Mouse (Mus musculus) neural tube, embryonic 11.5 days (tissue): Measurements from ENCODE around the gene Traf4. TPM values are rescaled to one million over a fixed set of nuclear protein-coding genes. Genes with fewer than 3 reads are reported as not detected.

Experiments
- ATAC-seq: fragments of 200-750 bp; cut with Nextera tagmentation; 2 replicates; pipeline ENCODE4 v1.8.0; 2017; ENCODE audit warnings: moderate number of reproducible peaks, mild to moderate bottlenecking, moderate TSS enrichment, moderate library complexity; ENCODE audit not compliant: insufficient read depth, low FRiP score, low TSS enrichment
- DNase-seq: peaks from one replicate; pipeline ENCODE4 v3.0.0-alpha.2; 2015; ENCODE audit warnings: low spot score
- H3K27ac ChIP-seq: fragments of 300-500 bp; sonication (generic); 2 replicates; pipeline ENCODE4 v1.5.1; 2014; ENCODE audit warnings: low read depth, mild to moderate bottlenecking, low read length
- H3K27me3 ChIP-seq: fragments of 300-500 bp; sonication (generic); 2 replicates; pipeline ENCODE4 v1.6.1; 2014; ENCODE audit warnings: mild to moderate bottlenecking, low read length, mixed read lengths; ENCODE audit not compliant: control insufficient read depth, insufficient read depth
- H3K36me3 ChIP-seq: fragments of 300-500 bp; sonication (generic); 2 replicates; pipeline ENCODE4 v1.6.1; 2014; ENCODE audit warnings: mild to moderate bottlenecking, low read length, moderate library complexity, mixed read lengths; ENCODE audit not compliant: control insufficient read depth, insufficient read depth
- H3K4me1 ChIP-seq: fragments of 300-500 bp; sonication (generic); 2 replicates; pipeline ENCODE4 v1.6.1; 2014; ENCODE audit warnings: low read length, mixed read lengths; ENCODE audit not compliant: control insufficient read depth, insufficient read depth
- H3K4me2 ChIP-seq: fragments of 300-500 bp; sonication (generic); 2 replicates; pipeline ENCODE4 v1.6.1; 2014; ENCODE audit warnings: low read depth, mild to moderate bottlenecking, moderate library complexity
- H3K4me3 ChIP-seq: fragments of 300-500 bp; sonication (generic); 2 replicates; pipeline ENCODE4 v1.5.1; 2014; ENCODE audit warnings: low read depth, low read length
- H3K9ac ChIP-seq: fragments of 300-500 bp; sonication (generic); 2 replicates; pipeline ENCODE4 v1.6.1; 2014; ENCODE audit warnings: mild to moderate bottlenecking, low read length
- H3K9me3 ChIP-seq: fragments of 300-500 bp; sonication (generic); 2 replicates; pipeline ENCODE4 v1.6.1; 2016; ENCODE audit warnings: low read length; ENCODE audit not compliant: control insufficient read depth
- WGBS: fragments of 180-500 bp; shearing (Covaris S2); extraction: QIAGEN DNeasy Blood & Tissue Kit; methylation state at CpG from one replicate; pipeline ENCODE4 v1.1.7; 2014; 5-methylcytosine and 5-hydroxymethylcytosine counted together
- polyA plus RNA-seq: library from polyadenylated mRNA; unstranded; fragments of >200 nt; fragmentation: Nextera tagmentation; extraction: Ambion mirVana; gene quantifications from 2 replicates; pipeline ENCODE4 v1.2.1, GENCODE M21; 2014

Traf4 gene
- polyA plus RNA-seq, 1 experiment from 2014 or later: 124 TPM

DNA sequence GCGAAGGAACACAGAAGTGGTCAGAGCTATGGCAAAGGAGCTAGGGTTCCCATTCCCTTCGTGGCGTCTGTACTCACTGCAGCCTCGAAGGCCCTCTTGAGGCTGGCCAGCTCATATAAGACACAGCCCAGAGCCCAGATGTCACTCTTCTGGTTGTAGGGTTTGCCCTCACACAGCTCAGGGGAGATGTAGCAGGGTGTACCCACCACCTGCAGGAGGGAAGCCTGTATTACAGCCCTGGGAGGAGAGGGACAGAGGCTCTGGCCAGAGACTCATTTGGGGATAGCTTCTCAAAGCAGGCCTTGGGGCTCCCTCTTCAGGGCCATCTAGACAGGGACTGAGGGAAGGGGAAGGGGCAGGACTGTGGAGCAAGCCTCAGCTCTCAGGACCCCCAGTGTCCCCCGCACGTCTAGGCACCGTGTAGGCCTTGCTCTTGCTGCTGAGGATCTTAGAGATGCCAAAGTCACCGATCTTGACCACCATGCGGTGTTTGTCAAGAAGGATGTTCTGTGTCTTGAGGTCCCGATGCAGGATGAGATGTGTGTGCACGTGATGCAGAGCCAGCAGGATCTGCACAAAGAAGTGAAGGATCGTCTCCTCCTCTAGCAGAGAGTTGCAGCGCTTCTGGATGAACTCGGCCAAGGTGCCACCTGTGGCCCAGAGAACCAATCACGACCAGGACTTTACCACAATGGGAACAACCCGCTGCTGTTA lies 6.8 kb upstream of the Traf4 start:
- no peaks in the 10 kb centered on the region for H3K9me3 ChIP-seq
- H3K4me1 ChIP-seq: 0 out of 2 replicates have a peak, but pooled peaks cover under 1% of the 10 kb centered on the region
- no peak overlapping the region for H3K4me2 ChIP-seq
- DNase-seq (no peak), ATAC-seq (no peak)
- H3K27me3 ChIP-seq: no peaks in the 10 kb centered on the region
- WGBS: 81% methylated on average over 16 of the region's 16 CpGs
- no peak overlapping the region for H3K27ac ChIP-seq
- H3K4me3 ChIP-seq: no peak overlapping the region
- no peak overlapping the region for H3K9ac ChIP-seq
- H3K36me3 ChIP-seq: no peaks in the 10 kb centered on the region; the same call in 1 of the 2 replicates

GRCm38 (mm10) chr11:78171328-78171727 lies 5.9 kb upstream of the Traf4 start:
- ATAC-seq (no peak), DNase-seq (no peak)
- H3K36me3 ChIP-seq: no peaks in the 10 kb centered on the region; the same call in 1 of the 2 replicates
- no peak overlapping the region for H3K4me2 ChIP-seq
- no peaks in the 10 kb centered on the region for H3K27me3 ChIP-seq
- no peaks in the 10 kb centered on the region for H3K9me3 ChIP-seq
- no peak overlapping the region for H3K9ac ChIP-seq
- 78% methylated on average over 4 of the region's 4 CpGs for WGBS
- H3K4me3 ChIP-seq: no peak overlapping the region
- H3K27ac ChIP-seq: no peak overlapping the region
- H3K4me1 ChIP-seq: no peaks in the 10 kb centered on the region

DNA sequence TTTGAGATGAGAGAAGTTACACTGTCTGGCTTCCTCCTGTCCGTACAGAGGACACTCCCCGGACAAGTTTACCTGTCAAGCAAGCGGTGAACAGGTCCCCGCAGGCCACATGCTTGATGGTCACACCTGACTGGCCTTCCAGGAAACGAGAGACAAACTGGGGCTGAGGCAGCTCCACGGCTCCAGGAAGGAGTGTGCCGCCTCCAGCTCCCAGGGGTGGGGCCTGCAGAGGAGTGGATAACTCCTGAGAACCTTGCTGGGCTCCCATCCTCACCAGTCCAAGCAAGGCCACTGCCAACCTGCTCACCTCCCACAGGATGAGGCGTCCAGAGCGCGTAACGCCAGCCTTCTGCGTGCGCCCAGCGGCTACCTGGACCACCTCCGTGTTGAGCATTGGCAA lies 4.9 kb upstream of the Traf4 start:
- H3K9me3 ChIP-seq: no peaks in the 10 kb centered on the region

GRCm38 (mm10) chr11:78168541-78169468 lies 3.4 kb upstream of the Traf4 start:
- H3K4me3 ChIP-seq: no peak overlapping the region
- no peak overlapping the region for H3K27ac ChIP-seq
- WGBS: 62% methylated on average over 19 of the region's 19 CpGs
- H3K9me3 ChIP-seq: no peaks in the 10 kb centered on the region
- DNase-seq (no peak), ATAC-seq (no peak)
- H3K4me1 ChIP-seq: peaks cover 8% of the 10 kb centered on the region; the same call in 1 of the 2 replicates
- no peaks in the 10 kb centered on the region for H3K27me3 ChIP-seq
- no peak overlapping the region for H3K9ac ChIP-seq
- H3K36me3 ChIP-seq: no peaks in the 10 kb centered on the region; the same call in 1 of the 2 replicates
- no peak overlapping the region for H3K4me2 ChIP-seq

More for the DNA sequence above, 4.9 kb upstream of the Traf4 start:
- Histone ChIP-seq H3K4me2 (no peak overlapping the region), H3K4me3 (no peak overlapping the region), H3K27ac (no peak overlapping the region), H3K36me3 (no peaks in the 10 kb centered on the region; the same call in 1 of the 2 replicates), H3K9ac (no peak overlapping the region), H3K27me3 (no peaks in the 10 kb centered on the region), H3K4me1 (peaks cover 7% of the 10 kb centered on the region; the same call in 1 of the 2 replicates)
- 94% methylated on average over 15 of the region's 15 CpGs for WGBS
- DNase-seq (no peak), ATAC-seq (no peak)

- Histone ChIP-seq H3K4me3 (no peak overlapping the region), H3K4me2 (no peak overlapping the region), H3K4me1 (peaks cover 21% of the 10 kb centered on the region), H3K36me3 (peaks cover 2% of the 10 kb centered on the region; the same call in 1 of the 2 replicates), H3K27me3 (no peaks in the 10 kb centered on the region), H3K9me3 (no peaks in the 10 kb centered on the region), H3K27ac (no peak overlapping the region), H3K9ac (no peak overlapping the region)
- WGBS: 88% methylated on average over 14 of the region's 14 CpGs
- DNase-seq: no peak
- no peak for ATAC-seq
These were observed 2.0 kb upstream of the Traf4 start for GRCm38 (mm10) chr11:78167257-78167959.

DNA sequence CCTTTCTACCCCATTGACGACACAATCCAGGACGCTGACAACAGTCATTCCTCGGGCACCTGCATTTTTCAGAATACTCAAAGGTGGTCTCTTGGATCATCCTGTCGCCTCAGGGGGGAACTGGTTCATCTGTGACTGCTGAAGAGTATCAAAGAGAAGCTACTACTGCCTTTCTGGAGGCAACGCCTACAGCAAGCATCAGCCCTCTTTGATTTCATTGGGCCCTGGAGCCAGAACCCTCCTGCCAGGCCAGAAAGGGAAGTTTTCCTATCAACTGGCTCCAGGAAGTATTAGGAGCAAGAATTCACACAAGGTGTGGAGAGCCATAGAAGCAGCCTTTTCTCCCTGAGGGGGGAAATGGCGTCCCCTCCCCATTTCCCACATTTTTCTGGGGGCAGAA lies 1.3 kb upstream of the Traf4 start:
- H3K27me3 ChIP-seq: no peaks in the 10 kb centered on the region
- WGBS: 73% methylated on average over 6 of the region's 6 CpGs
- peaks cover 8% of the 10 kb centered on the region for H3K36me3 ChIP-seq
- H3K27ac ChIP-seq: no peak overlapping the region
- DNase-seq (no peak), ATAC-seq (no peak)
- no peak overlapping the region for H3K4me3 ChIP-seq
- no peak overlapping the region for H3K4me2 ChIP-seq
- no peaks in the 10 kb centered on the region for H3K9me3 ChIP-seq
- H3K4me1 ChIP-seq: peaks cover 28% of the 10 kb centered on the region
- H3K9ac ChIP-seq: no peak overlapping the region

DNA sequence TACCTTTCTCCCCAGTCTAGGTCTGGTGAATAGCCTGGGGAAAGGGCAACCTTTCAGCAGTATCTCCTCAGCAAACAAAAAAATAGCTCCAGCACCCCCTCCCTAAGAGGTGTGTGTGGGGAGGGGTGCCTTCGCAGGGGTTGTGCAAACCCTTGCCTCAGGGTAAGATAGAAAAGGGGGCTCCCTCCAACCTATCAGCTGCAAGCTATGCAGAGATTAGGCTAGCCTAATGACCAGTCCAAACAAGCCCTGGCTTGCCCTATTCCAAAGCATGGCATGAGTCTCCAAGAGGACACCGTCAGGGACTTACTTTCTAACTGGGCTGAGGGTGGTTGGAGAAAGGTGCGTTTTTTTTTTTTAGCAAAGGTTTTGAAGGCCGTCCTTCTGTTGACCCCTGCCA lies 772 bp upstream of the Traf4 start:
- Histone ChIP-seq H3K9ac (peak overlapping the region; percentile 93; the same call in 1 of the 2 replicates), H3K4me3 (peak overlapping the region; percentile 84; the same call in 1 of the 2 replicates)

DNA sequence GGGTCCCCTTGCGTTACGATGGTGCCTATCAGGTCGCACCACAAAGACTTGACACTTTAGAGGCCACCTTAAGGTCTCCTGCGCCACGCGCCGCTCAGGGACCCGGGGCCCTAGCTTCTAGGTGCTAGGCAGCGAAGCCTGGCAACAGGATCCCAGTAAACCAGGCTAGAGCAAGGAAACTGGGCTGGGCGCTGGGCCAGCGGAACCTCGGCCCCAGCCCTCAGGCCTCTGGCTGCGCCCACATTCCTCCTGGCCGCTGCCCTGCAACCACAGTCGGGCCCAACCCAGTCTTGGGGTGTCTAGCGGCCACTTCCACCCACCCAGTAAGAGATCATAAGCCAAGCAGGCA lies 346 bp upstream of the Traf4 start:
- Histone ChIP-seq H3K4me3 (peak overlapping the region; percentile 84), H3K27me3 (no peaks in the 10 kb centered on the region), H3K9ac (peak overlapping the region; percentile 93), H3K27ac (peak overlapping the region; percentile 99; the same call in 1 of the 2 replicates), H3K9me3 (no peaks in the 10 kb centered on the region), H3K36me3 (peaks cover 13% of the 10 kb centered on the region), H3K4me1 (peaks cover 28% of the 10 kb centered on the region), H3K4me2 (peak overlapping the region; percentile 89)
- ATAC-seq (no peak), DNase-seq (no peak)
- WGBS: 4% methylated on average over 16 of the region's 16 CpGs

More for the DNA sequence above, 772 bp upstream of the Traf4 start:
- no peak overlapping the region; the same call in 1 of the 2 replicates for H3K27ac ChIP-seq
- H3K9me3 ChIP-seq: no peaks in the 10 kb centered on the region
- no peaks in the 10 kb centered on the region for H3K27me3 ChIP-seq
- WGBS: 53% methylated on average over 4 of the region's 4 CpGs
- ATAC-seq (no peak), DNase-seq (no peak)
- peaks cover 28% of the 10 kb centered on the region for H3K4me1 ChIP-seq
- peaks cover 10% of the 10 kb centered on the region for H3K36me3 ChIP-seq
- H3K4me2 ChIP-seq: peak overlapping the region; percentile 89
